Mouse (Mus musculus): Measurements from ENCODE around the gene Scand1.

GRCm38 (mm10) chr2:156310945-156311344, 1.6 kb downstream of the Scand1 start:
- TF ChIP-seq POLR2A (IDR thresholded peaks at IDR 0.05; ENCODE audit: control insufficient read depth, extremely low read depth, insufficient read depth, low read length, poor library complexity) (no peak), CTCF (IDR thresholded peaks at IDR 0.05; ENCODE audit: borderline replicate concordance, control insufficient read depth, extremely low read depth, insufficient read depth, low read length, poor library complexity) (no peak)

Measured in thymus, adult 2 months (tissue).